Mouse (Mus musculus): Measurements from ENCODE around the gene Ptprk. TPM values are rescaled to one million over a fixed set of nuclear protein-coding genes. Genes with fewer than 3 reads are reported as not detected.

Ptprk gene
- polyA plus RNA-seq, 1 experiment = 3.7 TPM

DNA sequence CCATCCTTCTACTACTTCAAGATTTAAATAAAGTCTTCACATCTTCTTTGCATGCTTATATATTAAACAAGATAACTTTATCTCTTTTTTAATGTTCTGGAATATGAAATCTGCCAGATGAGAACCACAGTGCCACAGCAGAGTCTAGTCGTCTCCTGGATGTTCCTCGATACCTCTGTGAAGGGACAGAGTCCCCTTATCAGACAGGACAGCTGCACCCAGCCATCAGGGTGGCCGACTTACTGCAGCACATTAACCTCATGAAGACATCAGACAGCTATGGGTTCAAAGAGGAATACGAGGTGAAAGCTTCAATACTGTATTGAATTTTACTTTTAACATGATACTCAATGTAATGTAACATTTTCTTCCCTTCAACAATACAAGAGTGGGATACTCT lies 491.8 kb downstream of the Ptprk start:
- Histone ChIP-seq H3K4me3 (replicated peaks; ENCODE audit: control insufficient read depth, low read depth, low read length) (no peak overlapping the region), H3K27ac (ENCODE audit: control insufficient read depth, insufficient read depth, low read depth, low read length, poor library complexity) (no peak overlapping the region), H3K4me1 (ENCODE audit: control insufficient read depth, insufficient read depth, low read length) (no peaks in the 10 kb centered on the region)
- TF ChIP-seq POLR2A (IDR thresholded peaks at IDR 0.05; ENCODE audit: borderline replicate concordance, control insufficient read depth, low read depth, low read length) = no peak
- no peak for TF ChIP-seq CTCF (IDR thresholded peaks at IDR 0.05; ENCODE audit: control insufficient read depth, insufficient read depth, low read length)
- WGBS = 59% methylated on average over 4 of the region's 4 CpGs

DNA sequence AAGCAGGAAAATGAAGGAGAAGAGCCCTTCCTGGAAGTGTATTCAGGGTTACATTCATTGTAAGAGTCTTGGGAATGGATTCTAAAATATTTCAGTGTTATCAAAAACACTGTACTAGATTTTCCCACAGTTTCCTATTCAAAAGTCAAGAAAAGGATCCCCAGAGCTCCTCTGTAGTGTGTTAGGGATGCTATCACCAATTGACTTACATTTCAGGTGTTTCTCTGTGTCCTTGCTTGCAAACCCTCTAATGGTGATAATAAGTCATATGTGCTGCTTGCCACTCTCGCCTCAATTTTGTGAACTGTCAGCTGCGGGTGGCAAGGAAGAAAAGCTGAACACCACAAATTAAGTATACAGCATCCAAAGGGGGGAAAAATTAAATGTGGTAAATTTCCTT lies 492.2 kb downstream of the Ptprk start:
- Histone ChIP-seq H3K4me3 (replicated peaks; ENCODE audit: control insufficient read depth, low read depth, low read length) (no peak overlapping the region), H3K27ac (ENCODE audit: control insufficient read depth, insufficient read depth, low read depth, low read length, poor library complexity) (no peak overlapping the region), H3K4me1 (ENCODE audit: control insufficient read depth, insufficient read depth, low read length) (no peaks in the 10 kb centered on the region)
- WGBS = 81% methylated on average over 2 of the region's 2 CpGs
- TF ChIP-seq POLR2A (IDR thresholded peaks at IDR 0.05; ENCODE audit: borderline replicate concordance, control insufficient read depth, low read depth, low read length) (no peak), CTCF (IDR thresholded peaks at IDR 0.05; ENCODE audit: control insufficient read depth, insufficient read depth, low read length) (no peak)

GRCm38 (mm10) chr10:28567441-28567840 lies 492.8 kb downstream of the Ptprk start:
- WGBS = 48% methylated on average over 3 of the region's 3 CpGs
- H3K4me3 ChIP-seq (replicated peaks; ENCODE audit: control insufficient read depth, low read depth, low read length) = no peak overlapping the region
- no peaks in the 10 kb centered on the region for H3K4me1 ChIP-seq (ENCODE audit: control insufficient read depth, insufficient read depth, low read length)
- no peak overlapping the region for H3K27ac ChIP-seq (ENCODE audit: control insufficient read depth, insufficient read depth, low read depth, low read length, poor library complexity)
- TF ChIP-seq POLR2A (IDR thresholded peaks at IDR 0.05; ENCODE audit: borderline replicate concordance, control insufficient read depth, low read depth, low read length) (no peak), CTCF (IDR thresholded peaks at IDR 0.05; ENCODE audit: control insufficient read depth, insufficient read depth, low read length) (no peak)

GRCm38 (mm10) chr10:28568047-28568446 lies 493.4 kb downstream of the Ptprk start:
- Histone ChIP-seq H3K4me1 (ENCODE audit: control insufficient read depth, insufficient read depth, low read length) (no peaks in the 10 kb centered on the region), H3K27ac (ENCODE audit: control insufficient read depth, insufficient read depth, low read depth, low read length, poor library complexity) (no peak overlapping the region), H3K4me3 (replicated peaks; ENCODE audit: control insufficient read depth, low read depth, low read length) (no peak overlapping the region)
- TF ChIP-seq POLR2A (IDR thresholded peaks at IDR 0.05; ENCODE audit: borderline replicate concordance, control insufficient read depth, low read depth, low read length) = no peak
- no peak for TF ChIP-seq CTCF (IDR thresholded peaks at IDR 0.05; ENCODE audit: control insufficient read depth, insufficient read depth, low read length)
- WGBS = 53% methylated on average over 5 of the region's 5 CpGs

DNA sequence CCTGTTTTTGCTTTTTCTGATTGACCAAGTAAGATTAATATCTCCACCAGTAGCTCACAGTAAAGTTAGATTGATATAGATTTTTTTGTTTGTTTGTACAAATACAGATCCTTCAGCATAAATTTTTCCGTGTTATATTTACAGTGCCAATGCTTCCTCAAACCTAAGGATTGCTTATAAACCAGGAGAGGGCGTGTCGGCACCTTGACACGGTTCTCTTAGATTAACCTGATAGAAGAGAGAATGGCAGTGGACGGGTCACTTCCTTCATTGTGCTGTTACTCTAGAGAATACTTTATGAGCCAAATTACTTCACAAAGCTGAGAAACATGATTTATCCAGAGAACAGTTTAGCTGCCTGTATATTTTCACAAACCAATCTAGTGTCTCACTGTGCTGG lies 505.0 kb downstream of the Ptprk start:
- Histone ChIP-seq H3K27ac (ENCODE audit: control insufficient read depth, insufficient read depth, low read depth, low read length, poor library complexity) (no peak overlapping the region), H3K4me3 (replicated peaks; ENCODE audit: control insufficient read depth, low read depth, low read length) (no peak overlapping the region), H3K4me1 (ENCODE audit: control insufficient read depth, insufficient read depth, low read length) (no peaks in the 10 kb centered on the region)
- TF ChIP-seq CTCF (IDR thresholded peaks at IDR 0.05; ENCODE audit: control insufficient read depth, insufficient read depth, low read length) (no peak), POLR2A (IDR thresholded peaks at IDR 0.05; ENCODE audit: borderline replicate concordance, control insufficient read depth, low read depth, low read length) (no peak)
- WGBS = 40% methylated on average over 5 of the region's 5 CpGs

- WGBS = 74% methylated on average over 4 of the region's 4 CpGs
- H3K27ac ChIP-seq (ENCODE audit: control insufficient read depth, insufficient read depth, low read depth, low read length, poor library complexity) = no peak overlapping the region
- no peak overlapping the region for H3K4me3 ChIP-seq (replicated peaks; ENCODE audit: control insufficient read depth, low read depth, low read length)
- H3K4me1 ChIP-seq (ENCODE audit: control insufficient read depth, insufficient read depth, low read length) = no peaks in the 10 kb centered on the region; the same call in 1 of the 2 replicates
- TF ChIP-seq POLR2A (IDR thresholded peaks at IDR 0.05; ENCODE audit: borderline replicate concordance, control insufficient read depth, low read depth, low read length) = no peak
- no peak for TF ChIP-seq CTCF (IDR thresholded peaks at IDR 0.05; ENCODE audit: control insufficient read depth, insufficient read depth, low read length)
These were observed 512.0 kb downstream of the Ptprk start for GRCm38 (mm10) chr10:28586565-28587138.

- no peak for TF ChIP-seq CTCF (IDR thresholded peaks at IDR 0.05; ENCODE audit: control insufficient read depth, insufficient read depth, low read length)
- TF ChIP-seq POLR2A (IDR thresholded peaks at IDR 0.05; ENCODE audit: borderline replicate concordance, control insufficient read depth, low read depth, low read length) = no peak
- 77% methylated on average over 4 of the region's 4 CpGs for WGBS
- Histone ChIP-seq H3K4me1 (ENCODE audit: control insufficient read depth, insufficient read depth, low read length) (no peaks in the 10 kb centered on the region; the same call in 1 of the 2 replicates), H3K4me3 (replicated peaks; ENCODE audit: control insufficient read depth, low read depth, low read length) (no peak overlapping the region), H3K27ac (ENCODE audit: control insufficient read depth, insufficient read depth, low read depth, low read length, poor library complexity) (no peak overlapping the region)
These were observed 513.8 kb downstream of the Ptprk start for GRCm38 (mm10) chr10:28588401-28588800.

DNA sequence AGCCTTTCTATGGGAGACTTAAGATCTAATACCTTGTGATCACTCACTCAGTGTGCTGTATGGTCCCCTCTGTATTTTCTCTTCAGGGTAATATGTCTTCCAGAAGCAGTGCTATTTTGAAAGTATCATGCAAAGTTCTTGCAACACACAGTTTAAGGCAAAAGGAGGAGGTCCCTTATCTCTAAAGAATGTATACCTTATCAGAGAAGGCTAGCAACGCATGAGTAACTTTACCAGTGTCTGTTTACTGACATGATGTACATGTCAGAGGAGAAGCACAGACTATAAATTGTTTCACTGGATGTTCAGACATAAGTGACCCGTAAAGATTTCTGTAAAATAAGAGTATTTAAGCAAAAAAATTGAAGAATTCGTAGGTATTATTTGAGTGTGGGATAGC lies 516.2 kb downstream of the Ptprk start:
- Histone ChIP-seq H3K4me1 (ENCODE audit: control insufficient read depth, insufficient read depth, low read length) (no peaks in the 10 kb centered on the region; the same call in 1 of the 2 replicates), H3K4me3 (replicated peaks; ENCODE audit: control insufficient read depth, low read depth, low read length) (no peak overlapping the region), H3K27ac (ENCODE audit: control insufficient read depth, insufficient read depth, low read depth, low read length, poor library complexity) (no peak overlapping the region)
- TF ChIP-seq CTCF (IDR thresholded peaks at IDR 0.05; ENCODE audit: control insufficient read depth, insufficient read depth, low read length) = no peak
- TF ChIP-seq POLR2A (IDR thresholded peaks at IDR 0.05; ENCODE audit: borderline replicate concordance, control insufficient read depth, low read depth, low read length) = no peak
- 65% methylated on average over 3 of the region's 3 CpGs for WGBS

Data from bone marrow, adult 2 months (tissue).